10 mouse cellular contexts compared by ENCODE assay signal in genomic region chr9:62526451-62526850, GRCm38 (mm10). TPM values are rescaled to one million over a fixed set of nuclear protein-coding genes. Genes with fewer than 3 reads are reported as not detected.
A peak's percentile ranks its signal among the peaks of the same experiment; 100 is the strongest.
DNase-seq lines count a peak whose midpoint lies in the region; ATAC-seq and TF ChIP-seq lines count a peak whose summit lies in the region.
"Had no signal": no experiment of that assay in that cellular context is flagged by ENCODE, and none has a peak within 500 bp of the region (broad histone marks: within the 10 kb centered on the region; RNA-seq: fewer than 3 reads in every experiment).

No protein-coding gene starts in this region.

- H3K9ac ChIP-seq in hindbrain, embryonic 11.5 days (ENCODE audit: low read depth, low read length) = no peak overlapping the region
- H3K9ac ChIP-seq in embryonic facial prominence, embryonic 15.5 days = no peak overlapping the region
- H3K9ac ChIP-seq in intestine, postnatal 0 days (ENCODE audit: low read depth, low read length) = no peak overlapping the region
- no peak overlapping the region for H3K9ac ChIP-seq in midbrain, postnatal 0 days (replicated peaks; ENCODE audit: low read length, poor library complexity, severe bottlenecking)
- H3K9ac ChIP-seq: limb, embryonic 15.5 days had no signal

- peaks cover 87% of the 10 kb centered on the region for H3K4me1 ChIP-seq in hindbrain, embryonic 10.5 days (replicated peaks)
- H3K4me1 ChIP-seq in hindbrain, embryonic 11.5 days (replicated peaks; ENCODE audit: control insufficient read depth, insufficient read depth, low read length) = peaks cover 29% of the 10 kb centered on the region
- peaks cover 44% of the 10 kb centered on the region for H3K4me1 ChIP-seq in embryonic facial prominence, embryonic 15.5 days
- 0 out of 2 replicates have a peak, but pooled peaks cover 3% of the 10 kb centered on the region for H3K4me1 ChIP-seq in intestine, postnatal 0 days (replicated peaks; ENCODE audit: control insufficient read depth, insufficient read depth, low read length)
- H3K4me1 ChIP-seq in midbrain, postnatal 0 days (ENCODE audit: insufficient read depth, low read length) = peaks cover 8% of the 10 kb centered on the region; the same call in 1 of the 2 replicates

- H3K27ac ChIP-seq in hindbrain, embryonic 10.5 days = peak overlapping the region; percentile 73
- no peak overlapping the region for H3K27ac ChIP-seq in hindbrain, embryonic 11.5 days (ENCODE audit: low read depth, low read length)
- no peak overlapping the region for H3K27ac ChIP-seq in embryonic facial prominence, embryonic 15.5 days (replicated peaks)
- no peak overlapping the region for H3K27ac ChIP-seq in intestine, postnatal 0 days (ENCODE audit: low read depth, low read length)
- H3K27ac ChIP-seq in midbrain, postnatal 0 days (ENCODE audit: low read depth, low read length) = 0 out of 2 replicates have a peak overlapping the region, but pooled peaks have one; percentile 26

- no peak overlapping the region for H3K4me3 ChIP-seq in hindbrain, embryonic 10.5 days
- no peak overlapping the region for H3K4me3 ChIP-seq in hindbrain, embryonic 11.5 days (ENCODE audit: low read depth, low read length)
- no peak overlapping the region for H3K4me3 ChIP-seq in embryonic facial prominence, embryonic 15.5 days (replicated peaks)
- H3K4me3 ChIP-seq in intestine, postnatal 0 days (ENCODE audit: low read depth, low read length) = no peak overlapping the region
- H3K4me3 ChIP-seq in midbrain, postnatal 0 days (ENCODE audit: low read depth, low read length) = no peak overlapping the region
- H3K4me3 ChIP-seq: erythroblast, embryonic 14.5 days; limb, embryonic 15.5 days had no signal

- TF ChIP-seq CTCF in intestine, postnatal 0 days (IDR thresholded peaks at IDR 0.05; ENCODE audit: low read depth) = no peak
- no peak for TF ChIP-seq CTCF in midbrain, postnatal 0 days (IDR thresholded peaks at IDR 0.05)

- no peaks in the 10 kb centered on the region for H3K36me3 ChIP-seq in hindbrain, embryonic 10.5 days
- no peaks in the 10 kb centered on the region for H3K36me3 ChIP-seq in hindbrain, embryonic 11.5 days (ENCODE audit: control insufficient read depth, insufficient read depth, low read length)
- H3K36me3 ChIP-seq in embryonic facial prominence, embryonic 15.5 days = no peaks in the 10 kb centered on the region
- no peaks in the 10 kb centered on the region for H3K36me3 ChIP-seq in intestine, postnatal 0 days (ENCODE audit: control insufficient read depth, insufficient read depth)
- H3K36me3 ChIP-seq in midbrain, postnatal 0 days (ENCODE audit: insufficient read depth, low read length) = no peaks in the 10 kb centered on the region
- H3K36me3 ChIP-seq: limb, embryonic 15.5 days had no signal

- H3K4me2 ChIP-seq in hindbrain, embryonic 11.5 days (replicated peaks; ENCODE audit: low read depth, low read length) = no peak overlapping the region
- no peak overlapping the region for H3K4me2 ChIP-seq in embryonic facial prominence, embryonic 15.5 days (replicated peaks)
- no peak overlapping the region for H3K4me2 ChIP-seq in intestine, postnatal 0 days (replicated peaks; ENCODE audit: low read depth)
- no peak overlapping the region for H3K4me2 ChIP-seq in midbrain, postnatal 0 days (ENCODE audit: low read depth, low read length, poor library complexity, severe bottlenecking)
- H3K4me2 ChIP-seq: limb, embryonic 15.5 days had no signal

- H3K9me3 ChIP-seq in hindbrain, embryonic 10.5 days = no peaks in the 10 kb centered on the region
- H3K9me3 ChIP-seq in hindbrain, embryonic 11.5 days (ENCODE audit: control insufficient read depth, low read length) = no peaks in the 10 kb centered on the region
- no peaks in the 10 kb centered on the region for H3K9me3 ChIP-seq in embryonic facial prominence, embryonic 15.5 days (replicated peaks)
- no peaks in the 10 kb centered on the region for H3K9me3 ChIP-seq in intestine, postnatal 0 days (ENCODE audit: control insufficient read depth)
- no peaks in the 10 kb centered on the region for H3K9me3 ChIP-seq in midbrain, postnatal 0 days (ENCODE audit: low read length)
- H3K9me3 ChIP-seq: limb, embryonic 15.5 days had no signal

- WGBS in hindbrain, embryonic 10.5 days = 15% methylated on average over 3 of the region's 3 CpGs
- WGBS in hindbrain, embryonic 11.5 days = 23% methylated on average over 3 of the region's 3 CpGs
- 11% methylated on average over 3 of the region's 3 CpGs for WGBS in embryonic facial prominence, embryonic 15.5 days
- 37% methylated on average over 3 of the region's 3 CpGs for WGBS in intestine, postnatal 0 days
- WGBS in midbrain, postnatal 0 days = 3% methylated on average over 3 of the region's 3 CpGs

- no peak for ATAC-seq in hindbrain, embryonic 11.5 days (ENCODE audit: low FRiP score)
- 0 out of 2 replicates have a peak, but pooled peaks have one; percentile 32 for ATAC-seq in embryonic facial prominence, embryonic 15.5 days (ENCODE audit: insufficient number of reproducible peaks, low FRiP score, low TSS enrichment, low read depth)
- ATAC-seq in intestine, postnatal 0 days = 0 out of 2 replicates have a peak, but pooled peaks have one; percentile 10
- peak; percentile 73 for ATAC-seq in midbrain, postnatal 0 days (ENCODE audit: low FRiP score)

- DNase-seq in hindbrain, embryonic 10.5 days (ENCODE audit: low spot score) = no peak
- no peak for DNase-seq in hindbrain, embryonic 11.5 days (ENCODE audit: low spot score)
- DNase-seq in adrenal gland, postnatal 36 days = peak; percentile 13 to 56
- DNase-seq in midbrain, postnatal 0 days (ENCODE audit: low spot score) = peak; percentile 94
- DNase-seq in urinary bladder, adult 18-20 months (ENCODE audit: low spot score in 2 of 2) = no peak
- DNase-seq in urinary bladder, postnatal 10 days (ENCODE audit: low spot score) = no peak

- H3K27me3 ChIP-seq in hindbrain, embryonic 10.5 days (ENCODE audit: insufficient read depth, poor library complexity, severe bottlenecking) = peaks cover 26% of the 10 kb centered on the region
- H3K27me3 ChIP-seq in hindbrain, embryonic 11.5 days (ENCODE audit: control insufficient read depth, insufficient read depth, low read length) = 0 out of 2 replicates have a peak, but pooled peaks cover 2% of the 10 kb centered on the region
- H3K27me3 ChIP-seq in embryonic facial prominence, embryonic 15.5 days = no peaks in the 10 kb centered on the region
- no peaks in the 10 kb centered on the region for H3K27me3 ChIP-seq in intestine, postnatal 0 days (replicated peaks; ENCODE audit: control insufficient read depth, insufficient read depth, low read length)
- no peaks in the 10 kb centered on the region for H3K27me3 ChIP-seq in midbrain, postnatal 0 days (ENCODE audit: insufficient read depth, low read length)

RNA-seq across cellular contexts. Expression of gene Coro2b, which starts 10.4 kb away (rescaled TPM):
- 17.5 and 30.7 TPM in 2 replicates for polyA plus RNA-seq in hindbrain, embryonic 10.5 days (2016; fragmentation: Nextera tagmentation; extraction: Ambion mirVana)
- polyA plus RNA-seq in hindbrain, embryonic 11.5 days (2014; fragmentation: Nextera tagmentation; extraction: Ambion mirVana) = 19.5 and 20.5 TPM in 2 replicates
- total RNA-seq in adrenal gland, postnatal 36 days (2021) = 10 to 100 TPM in 1 of 2 experiments, 1 to 10 TPM in 1; 8.4 to 14.6 TPM
- polyA plus RNA-seq in embryonic facial prominence, embryonic 15.5 days (2015; fragmentation: Nextera tagmentation; extraction: Ambion mirVana) = 9.5 and 10.3 TPM in 2 replicates
- polyA plus RNA-seq in intestine, postnatal 0 days (2015; fragmentation: Nextera tagmentation; extraction: Ambion mirVana) = 2.8 and 2.9 TPM in 2 replicates
- total RNA-seq in midbrain, postnatal 0 days (2014; rRNA removed) = 36.2 and 45.8 TPM in 2 replicates
- 21.4 and 22.8 TPM in 2 replicates for polyA plus RNA-seq in midbrain, postnatal 0 days (2015; fragmentation: Nextera tagmentation; extraction: Ambion mirVana)
- polyA plus RNA-seq: erythroblast, embryonic 14.5 days had no signal

Comparison
In these comparisons a context has a peak if more than half of its experiments do, and no peak if none do; other contexts are left out.
1. H3K27ac ChIP-seq: peak in hindbrain, embryonic 10.5 days (single experiment) and midbrain, postnatal 0 days (single experiment); none in hindbrain, embryonic 11.5 days (single experiment), embryonic facial prominence, embryonic 15.5 days (single experiment) and intestine, postnatal 0 days (single experiment).
2. DNase-seq: peak in adrenal gland, postnatal 36 days (2 of 2) and midbrain, postnatal 0 days (single experiment); none in hindbrain, embryonic 10.5 days (single experiment), hindbrain, embryonic 11.5 days (single experiment), urinary bladder, adult 18-20 months (0 of 2) and urinary bladder, postnatal 10 days (single experiment).